Mouse (Mus musculus) G1E (cell line): ENCODE measurements around the gene Igflr1.

ENCODE experiments used
- CTCF ChIP-seq: IDR thresholded peaks from 2 replicates; pipeline ENCODE4 v1.5.1; 2012; ENCODE audit warnings: low read depth, low read length, inconsistent platforms, mixed read lengths
- GATA1 ChIP-seq: IDR thresholded peaks from 2 replicates; pipeline ENCODE4 v1.6.1; 2012; ENCODE audit warnings: borderline replicate concordance, low read length, inconsistent platforms, mixed read lengths
- POLR2AphosphoS5 ChIP-seq: IDR thresholded peaks from 2 replicates; pipeline ENCODE4 v1.6.1; 2012; ENCODE audit warnings: low read depth, low read length, inconsistent platforms; ENCODE audit not compliant: insufficient replicate concordance
- TAL1 ChIP-seq: conservative IDR thresholded peaks from 2 replicates; pipeline ENCODE4 v1.6.1; 2012; ENCODE audit warnings: low read depth, low read length, inconsistent platforms, mixed read lengths

GRCm38 (mm10) chr7:30563906-30564280 is 1.3 kb upstream of the Igflr1 start:
- TF ChIP-seq CTCF = no peak
- TF ChIP-seq GATA1 = no peak
- TF ChIP-seq TAL1 = no peak
- no peak for TF ChIP-seq POLR2AphosphoS5
